Mouse (Mus musculus) forebrain, embryonic 14.5 days (tissue): ENCODE measurements at regions not wholly inside any gene's neighbourhood (a gene's known extent, or its start where the extent isn't known, plus 50 kb on each side); places are given as distances from the start of the nearest gene placed in this dataset.
A peak's percentile ranks its signal among the peaks of the same experiment; 100 is the strongest.

Experiments used
- ATAC-seq: fragments of 200-750 bp; cut with Nextera tagmentation; 2 replicates; pipeline ENCODE4 v1.8.0; 2017; ENCODE audit warnings: mild to moderate bottlenecking, moderate library complexity
- DNase-seq: peaks from one replicate; pipeline ENCODE4 v3.0.0-alpha.2; 2015; ENCODE audit warnings: low spot score
- H3K27ac ChIP-seq: fragments of 300-500 bp; sonication (generic); 2 replicates; pipeline ENCODE4 v1.5.1; 2014; ENCODE audit warnings: low read depth, mild to moderate bottlenecking, control low read depth, low read length, moderate library complexity
- H3K27me3 ChIP-seq: fragments of 300-500 bp; sonication (generic); replicated peaks from 2 replicates; pipeline ENCODE4 v1.6.1; 2014; ENCODE audit warnings: low read length, control low read depth, mixed read lengths; ENCODE audit not compliant: control insufficient read depth, insufficient read depth
- H3K36me3 ChIP-seq: fragments of 300-500 bp; sonication (generic); 2 replicates; pipeline ENCODE4 v1.6.1; 2014; ENCODE audit warnings: low read length, control low read depth; ENCODE audit not compliant: control insufficient read depth, insufficient read depth
- H3K4me1 ChIP-seq: fragments of 300-500 bp; sonication (generic); 2 replicates; pipeline ENCODE4 v1.6.1; 2014; ENCODE audit warnings: antibody characterized with exemption, low read length, control low read depth; ENCODE audit not compliant: control insufficient read depth, insufficient read depth
- H3K4me2 ChIP-seq: fragments of 300-500 bp; sonication (generic); 2 replicates; pipeline ENCODE4 v1.6.1; 2014; ENCODE audit warnings: mild to moderate bottlenecking, control low read depth, low read length
- H3K4me3 ChIP-seq: fragments of 300-500 bp; sonication (generic); 2 replicates; pipeline ENCODE4 v1.5.1; 2014; ENCODE audit warnings: low read depth, low read length, control low read depth
- H3K9ac ChIP-seq: fragments of 300-500 bp; sonication (generic); 2 replicates; pipeline ENCODE4 v1.6.1; 2014; ENCODE audit warnings: mild to moderate bottlenecking, low read length, control low read depth, moderate library complexity
- H3K9me3 ChIP-seq: fragments of 300-500 bp; sonication (generic); replicated peaks from 2 replicates; pipeline ENCODE4 v1.6.1; 2016; ENCODE audit warnings: low read length, control low read depth, mixed read lengths; ENCODE audit not compliant: control insufficient read depth
- WGBS: fragments of 180-500 bp; shearing (Covaris S2); extraction: QIAGEN DNeasy Blood & Tissue Kit; methylation state at CpG from one replicate; pipeline ENCODE4 v1.1.7; 2014; 5-methylcytosine and 5-hydroxymethylcytosine counted together

DNA sequence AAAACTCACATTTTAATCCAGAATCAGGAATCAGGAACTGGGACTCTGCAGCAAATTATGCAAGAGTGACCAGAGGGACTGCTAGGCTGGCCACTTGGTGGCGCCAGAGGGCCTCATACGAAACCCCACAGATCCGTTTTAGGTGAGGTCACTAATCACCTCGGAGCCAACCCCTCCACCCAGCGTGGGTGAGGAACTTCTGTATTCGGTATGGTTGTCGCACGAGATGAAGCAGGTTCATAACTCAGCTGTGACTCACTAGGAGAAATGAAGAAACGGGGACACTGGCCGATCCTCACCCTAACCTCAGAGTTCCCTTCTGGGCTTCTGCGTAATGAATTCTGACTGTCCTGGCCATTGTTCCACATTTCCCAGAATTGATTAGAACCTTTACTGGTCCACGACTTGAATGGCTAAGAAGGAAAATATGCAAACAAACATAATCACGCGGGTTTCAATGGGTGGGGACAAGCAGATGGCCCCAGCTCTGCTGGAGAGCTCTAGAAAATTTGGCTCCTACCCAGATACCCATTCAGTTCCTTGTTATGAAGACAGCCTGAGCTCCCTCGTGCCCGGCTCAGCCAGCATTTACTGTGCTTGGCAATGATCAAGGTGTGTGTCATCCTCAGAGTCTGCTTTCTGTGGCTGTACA, 148.1 kb downstream of the Thbs2 start:
- Histone ChIP-seq H3K4me3 (no peak overlapping the region), H3K4me2 (peak overlapping the region; percentile 26), H3K9me3 (peaks cover 6% of the 10 kb centered on the region; the same call in 1 of the 2 replicates), H3K27me3 (no peaks in the 10 kb centered on the region), H3K4me1 (no peaks in the 10 kb centered on the region), H3K27ac (no peak overlapping the region), H3K9ac (no peak overlapping the region), H3K36me3 (no peaks in the 10 kb centered on the region)
- 35% methylated on average over 16 of the region's 16 CpGs for WGBS
- DNase-seq (peak; percentile 70), ATAC-seq (peak; percentile 55; the same call in 1 of the 2 replicates)

- peaks cover 6% of the 10 kb centered on the region; the same call in 1 of the 2 replicates for H3K9me3 ChIP-seq
- 56% methylated on average over 4 of the region's 4 CpGs for WGBS
These were observed 149.6 kb downstream of the Thbs2 start for GRCm38 (mm10) chr17:14544343-14545002.

DNA sequence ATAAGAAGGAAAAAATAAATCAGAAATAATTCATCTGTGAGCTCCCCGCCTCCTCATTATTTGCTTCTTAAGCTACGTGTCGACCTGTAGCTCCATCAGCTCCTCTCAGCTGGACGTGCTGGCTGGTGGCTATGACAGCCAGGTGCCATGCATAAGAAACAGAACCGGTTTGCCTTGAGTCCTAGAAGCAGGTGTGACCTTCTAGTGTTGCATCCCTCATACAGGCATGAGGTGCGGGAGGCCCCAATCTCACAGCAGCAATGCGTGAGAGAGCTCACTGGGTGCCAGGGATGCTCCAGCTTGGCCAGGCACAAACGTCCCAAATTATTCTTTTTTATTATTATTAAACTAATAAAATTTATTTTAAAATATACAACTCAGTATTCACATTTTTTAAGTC, 153.0 kb downstream of the Thbs2 start:
- no peak for DNase-seq
- H3K4me3 ChIP-seq = no peak overlapping the region
- H3K4me1 ChIP-seq = no peaks in the 10 kb centered on the region
- H3K4me2 ChIP-seq = no peak overlapping the region
- H3K9ac ChIP-seq = no peak overlapping the region
- no peaks in the 10 kb centered on the region for H3K9me3 ChIP-seq
- no peaks in the 10 kb centered on the region for H3K27me3 ChIP-seq
- 79% methylated on average over 8 of the region's 8 CpGs for WGBS
- no peak for ATAC-seq
- H3K27ac ChIP-seq = no peak overlapping the region
- no peaks in the 10 kb centered on the region for H3K36me3 ChIP-seq

More at GRCm38 (mm10) chr17:14544343-14545002, 149.6 kb downstream of the Thbs2 start:
- H3K27ac ChIP-seq = no peak overlapping the region
- H3K9ac ChIP-seq = no peak overlapping the region
- peak; percentile 86 for ATAC-seq
- no peaks in the 10 kb centered on the region for H3K4me1 ChIP-seq
- no peak overlapping the region for H3K4me2 ChIP-seq
- H3K27me3 ChIP-seq = no peaks in the 10 kb centered on the region
- peak; percentile 78 for DNase-seq
- no peak overlapping the region for H3K4me3 ChIP-seq
- no peaks in the 10 kb centered on the region for H3K36me3 ChIP-seq

GRCm38 (mm10) chr17:14540269-14540975, 153.6 kb downstream of the Thbs2 start:
- DNase-seq = no peak
- no peaks in the 10 kb centered on the region for H3K4me1 ChIP-seq
- no peak overlapping the region for H3K27ac ChIP-seq
- H3K4me2 ChIP-seq = no peak overlapping the region
- no peaks in the 10 kb centered on the region for H3K9me3 ChIP-seq
- no peaks in the 10 kb centered on the region for H3K36me3 ChIP-seq
- no peak overlapping the region for H3K4me3 ChIP-seq
- no peak for ATAC-seq
- no peaks in the 10 kb centered on the region for H3K27me3 ChIP-seq
- no peak overlapping the region for H3K9ac ChIP-seq
- 83% methylated on average over 5 of the region's 5 CpGs for WGBS

DNA sequence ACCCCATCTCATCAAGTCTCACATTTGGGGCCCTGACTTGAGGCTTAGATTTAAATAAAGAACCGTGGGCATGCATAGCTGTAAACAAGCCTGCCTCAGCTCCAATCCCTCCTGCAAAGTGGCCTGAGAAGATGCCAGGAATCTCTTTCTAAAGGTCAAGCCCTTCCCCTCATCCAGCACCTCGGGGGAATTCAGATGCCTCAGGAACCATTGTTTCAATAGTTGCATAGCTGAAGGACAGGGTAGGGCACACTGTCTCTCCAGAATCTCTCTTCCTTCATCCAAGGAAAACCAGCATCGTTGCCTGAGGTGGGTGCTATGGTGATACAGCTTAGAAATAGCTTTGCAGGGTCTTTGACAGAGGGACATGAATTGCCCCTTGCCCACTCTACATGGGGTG, 154.4 kb downstream of the Thbs2 start:
- ATAC-seq = no peak
- no peaks in the 10 kb centered on the region for H3K27me3 ChIP-seq
- 56% methylated on average over 3 of the region's 3 CpGs for WGBS

GRCm38 (mm10) chr17:14539191-14539590, 154.8 kb downstream of the Thbs2 start:
- no peak for ATAC-seq
- Histone ChIP-seq H3K4me1 (no peaks in the 10 kb centered on the region), H3K9me3 (no peaks in the 10 kb centered on the region), H3K4me3 (no peak overlapping the region), H3K36me3 (no peaks in the 10 kb centered on the region), H3K4me2 (no peak overlapping the region), H3K9ac (no peak overlapping the region), H3K27ac (no peak overlapping the region), H3K27me3 (no peaks in the 10 kb centered on the region)
- WGBS = 97% methylated on average over 3 of the region's 3 CpGs
- no peak for DNase-seq

More for the DNA sequence above, 154.4 kb downstream of the Thbs2 start:
- H3K4me1 ChIP-seq = no peaks in the 10 kb centered on the region
- H3K9ac ChIP-seq = no peak overlapping the region
- H3K4me3 ChIP-seq = no peak overlapping the region
- no peaks in the 10 kb centered on the region for H3K36me3 ChIP-seq
- H3K9me3 ChIP-seq = no peaks in the 10 kb centered on the region
- H3K27ac ChIP-seq = no peak overlapping the region
- H3K4me2 ChIP-seq = no peak overlapping the region
- DNase-seq = no peak

- DNase-seq (no peak), ATAC-seq (no peak)
- Histone ChIP-seq H3K36me3 (no peaks in the 10 kb centered on the region), H3K4me2 (no peak overlapping the region), H3K4me3 (no peak overlapping the region), H3K27ac (no peak overlapping the region), H3K27me3 (no peaks in the 10 kb centered on the region), H3K4me1 (no peaks in the 10 kb centered on the region), H3K9ac (no peak overlapping the region), H3K9me3 (no peaks in the 10 kb centered on the region)
- WGBS = 68% methylated on average over 3 of the region's 3 CpGs
These were observed 155.5 kb downstream of the Thbs2 start for GRCm38 (mm10) chr17:14538527-14538926.

DNA sequence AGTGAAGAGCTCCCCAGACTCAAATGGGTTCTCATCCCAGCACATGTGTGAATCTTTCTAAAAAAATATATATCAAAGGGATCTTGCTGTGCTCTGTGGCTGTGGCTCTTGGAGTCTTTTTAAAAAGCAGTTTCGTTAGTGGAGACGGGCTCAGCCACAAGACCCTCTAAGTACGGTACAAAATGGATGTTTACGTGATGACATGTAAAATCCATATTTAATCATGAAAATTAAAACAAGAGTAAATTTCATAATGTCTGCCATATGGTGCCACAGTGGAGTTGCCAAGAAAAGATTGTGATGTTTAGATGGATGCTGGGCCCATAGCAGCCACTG, 161.1 kb downstream of the Thbs2 start:
- H3K4me2 ChIP-seq = no peak overlapping the region
- no peak overlapping the region for H3K27ac ChIP-seq
- DNase-seq (peak; percentile 11), ATAC-seq (no peak)
- no peaks in the 10 kb centered on the region for H3K9me3 ChIP-seq
- no peak overlapping the region for H3K4me3 ChIP-seq
- H3K4me1 ChIP-seq = no peaks in the 10 kb centered on the region
- no peaks in the 10 kb centered on the region for H3K36me3 ChIP-seq
- H3K27me3 ChIP-seq = no peaks in the 10 kb centered on the region
- 86% methylated on average over 4 of the region's 4 CpGs for WGBS
- H3K9ac ChIP-seq = no peak overlapping the region
